Mouse (Mus musculus): ENCODE data around the gene Galnt15. TPM values are rescaled to one million over a fixed set of nuclear protein-coding genes. Genes with fewer than 3 reads are reported as not detected.

The Galnt15 gene
- polyA plus RNA-seq, 1 experiment: not detected

DNA sequence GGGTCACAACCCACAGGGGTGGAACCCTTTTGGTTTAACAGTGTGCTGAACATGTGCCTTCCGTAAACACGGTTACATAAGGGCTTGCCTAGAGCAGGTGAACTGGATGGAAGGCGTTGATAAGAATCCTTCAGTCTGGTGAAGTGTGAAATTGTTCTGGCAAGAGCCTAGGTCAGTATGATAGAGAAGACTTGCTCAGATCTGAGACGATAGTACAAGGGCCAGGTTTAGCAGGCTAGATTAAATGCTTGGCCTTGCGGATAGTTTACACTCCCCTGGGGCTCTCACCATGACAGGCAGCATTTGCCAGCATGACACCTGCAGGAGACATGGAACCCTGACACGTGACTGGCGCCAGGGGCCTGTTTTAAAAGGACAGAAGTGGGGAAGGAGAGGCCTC lies 76.9 kb downstream of the Galnt15 start:
- Histone ChIP-seq H3K4me3 (ENCODE audit: insufficient read depth, low read depth, low read length) (no peak overlapping the region), H3K4me1 (ENCODE audit: control insufficient read depth, insufficient read depth, low read length) (no peaks in the 10 kb centered on the region), H3K27ac (ENCODE audit: insufficient read depth, low read depth, low read length) (no peak overlapping the region)
- TF ChIP-seq CTCF (IDR thresholded peaks at IDR 0.05; ENCODE audit: insufficient read depth, low read depth, low read length) (no peak), POLR2A (IDR thresholded peaks at IDR 0.05; ENCODE audit: insufficient read depth, low read depth, low read length) (no peak)
- 65% methylated on average over 7 of the region's 7 CpGs for WGBS

- H3K4me1 ChIP-seq (ENCODE audit: control insufficient read depth, insufficient read depth, low read length): no peaks in the 10 kb centered on the region
- H3K27ac ChIP-seq (ENCODE audit: insufficient read depth, low read depth, low read length): no peak overlapping the region
- no peak for TF ChIP-seq POLR2A (IDR thresholded peaks at IDR 0.05; ENCODE audit: insufficient read depth, low read depth, low read length)
- TF ChIP-seq CTCF (IDR thresholded peaks at IDR 0.05; ENCODE audit: insufficient read depth, low read depth, low read length): no peak
- 96% methylated on average over 4 of the region's 4 CpGs for WGBS
- H3K4me3 ChIP-seq (ENCODE audit: insufficient read depth, low read depth, low read length): no peak overlapping the region
Observed at GRCm38 (mm10) chr14:32106911-32107310, 78.1 kb downstream of the Galnt15 start.

Other genes with a start within 250 kb of the Galnt15 start
- not detected in 2 replicates for gene Ankrd28, start 198.3 kb upstream of the Galnt15 start, polyA plus RNA-seq (2012; ENCODE audit: insufficient read depth, insufficient read length, low replicate concordance, missing spikeins)
- not detected in 2 replicates for gene Oxnad1, start 56.4 kb downstream of the Galnt15 start, polyA plus RNA-seq (2012; ENCODE audit: insufficient read depth, insufficient read length, low replicate concordance, missing spikeins)
- gene Dph3, start 56.7 kb downstream of the Galnt15 start, polyA plus RNA-seq (2012; ENCODE audit: insufficient read depth, insufficient read length, low replicate concordance, missing spikeins): not detected in 2 replicates
- not detected in 2 replicates for gene Msmb, start 113.0 kb downstream of the Galnt15 start, polyA plus RNA-seq (2012; ENCODE audit: insufficient read depth, insufficient read length, low replicate concordance, missing spikeins)
- not detected in 2 replicates for gene Ncoa4, start 130.9 kb downstream of the Galnt15 start, polyA plus RNA-seq (2012; ENCODE audit: insufficient read depth, insufficient read length, low replicate concordance, missing spikeins)
- not detected in 2 replicates for gene Timm23, start 172.9 kb downstream of the Galnt15 start, polyA plus RNA-seq (2012; ENCODE audit: insufficient read depth, insufficient read length, low replicate concordance, missing spikeins)
- not detected in 2 replicates for gene Parg, start 173.0 kb downstream of the Galnt15 start, polyA plus RNA-seq (2012; ENCODE audit: insufficient read depth, insufficient read length, low replicate concordance, missing spikeins)

Measured in olfactory bulb, adult 2 months (tissue).